26 mouse cellular contexts compared by ENCODE assay signal in the genomic region with DNA sequence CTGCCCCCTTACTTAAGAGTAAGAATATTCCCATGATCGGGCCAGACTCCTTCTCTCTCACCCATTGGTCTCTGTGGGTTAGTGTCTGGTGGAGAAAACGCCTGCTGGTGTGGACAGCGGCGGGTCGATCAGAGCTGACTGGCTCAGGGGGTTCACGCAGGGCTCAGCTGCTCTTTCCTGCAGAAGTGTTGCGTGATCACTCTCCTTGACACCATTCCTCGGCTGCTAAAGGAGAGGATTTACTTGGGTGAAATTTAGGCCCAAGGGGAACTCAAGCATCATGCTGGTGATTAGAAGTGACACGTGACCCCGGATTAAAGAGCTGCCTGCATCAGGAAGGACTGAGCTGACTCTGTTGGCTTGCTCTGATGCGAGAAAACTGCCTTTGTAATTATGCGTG.
DNase-seq lines count a peak whose midpoint lies in the region; ATAC-seq lines count a peak whose summit lies in the region.
"Had no signal": no experiment of that assay in that cellular context is flagged by ENCODE, and none has a peak within 500 bp of the region (broad histone marks: within the 10 kb centered on the region; RNA-seq: fewer than 3 reads in every experiment).

No protein-coding gene starts in this region.

- WGBS in hindbrain, embryonic 10.5 days = 37% methylated on average over 12 of the region's 12 CpGs
- 35% methylated on average over 12 of the region's 12 CpGs for WGBS in hindbrain, embryonic 16.5 days
- 32% methylated on average over 12 of the region's 12 CpGs for WGBS in embryonic facial prominence, embryonic 10.5 days
- WGBS in midbrain, embryonic 12.5 days = 18% methylated on average over 12 of the region's 12 CpGs
- WGBS in neural tube, embryonic 15.5 days = 55% methylated on average over 12 of the region's 12 CpGs

- H3K4me3 ChIP-seq in hindbrain, embryonic 10.5 days = no peak overlapping the region
- H3K4me3 ChIP-seq in hindbrain, embryonic 16.5 days (ENCODE audit: low read length) = no peak overlapping the region
- H3K4me3 ChIP-seq in embryonic facial prominence, embryonic 10.5 days = no peak overlapping the region
- H3K4me3 ChIP-seq in midbrain, embryonic 12.5 days = no peak overlapping the region
- H3K4me3 ChIP-seq in neural tube, embryonic 15.5 days (replicated peaks) = no peak overlapping the region
- H3K4me3 ChIP-seq: forebrain, embryonic 12.5 days; heart, adult 2 months; layer of hippocampus, adult 2 months; limb, embryonic 10.5 days; liver, embryonic 15.5 days; lung, embryonic 15.5 days; stomach, embryonic 15.5 days had no signal

- no peaks in the 10 kb centered on the region for H3K36me3 ChIP-seq in hindbrain, embryonic 10.5 days
- no peaks in the 10 kb centered on the region for H3K36me3 ChIP-seq in hindbrain, embryonic 16.5 days (ENCODE audit: control insufficient read depth, insufficient read depth, low read length)
- no peaks in the 10 kb centered on the region for H3K36me3 ChIP-seq in embryonic facial prominence, embryonic 10.5 days (replicated peaks)
- no peaks in the 10 kb centered on the region for H3K36me3 ChIP-seq in midbrain, embryonic 12.5 days
- no peaks in the 10 kb centered on the region for H3K36me3 ChIP-seq in neural tube, embryonic 15.5 days
- H3K36me3 ChIP-seq: forebrain, embryonic 12.5 days; limb, embryonic 10.5 days; liver, embryonic 15.5 days; lung, embryonic 15.5 days; stomach, embryonic 15.5 days had no signal

- no peak overlapping the region for H3K9ac ChIP-seq in hindbrain, embryonic 16.5 days (ENCODE audit: low read depth, low read length)
- no peak overlapping the region for H3K9ac ChIP-seq in midbrain, embryonic 12.5 days (replicated peaks)
- no peak overlapping the region for H3K9ac ChIP-seq in neural tube, embryonic 15.5 days (replicated peaks)
- H3K9ac ChIP-seq: forebrain, embryonic 12.5 days; hindbrain, embryonic 14.5 days; liver, embryonic 15.5 days; lung, embryonic 15.5 days; stomach, embryonic 15.5 days had no signal

- no peak for ATAC-seq in hindbrain, embryonic 16.5 days
- ATAC-seq in midbrain, embryonic 12.5 days (ENCODE audit: low FRiP score, low read depth) = peak; percentile 60
- no peak for ATAC-seq in neural tube, embryonic 15.5 days (ENCODE audit: low FRiP score)
- ATAC-seq: activated CD4-positive, CD25-positive, alpha-beta regulatory T cell, adult 4 months had no signal

- H3K4me2 ChIP-seq in hindbrain, embryonic 16.5 days (ENCODE audit: low read length) = no peak overlapping the region
- H3K4me2 ChIP-seq in midbrain, embryonic 12.5 days (replicated peaks) = peak overlapping the region; percentile 22; the same call in 1 of the 2 replicates
- no peak overlapping the region for H3K4me2 ChIP-seq in neural tube, embryonic 15.5 days
- H3K4me2 ChIP-seq: forebrain, embryonic 12.5 days; hindbrain, embryonic 14.5 days; liver, embryonic 15.5 days; lung, embryonic 15.5 days; stomach, embryonic 15.5 days had no signal

- H3K27me3 ChIP-seq in hindbrain, embryonic 10.5 days (ENCODE audit: insufficient read depth, poor library complexity, severe bottlenecking) = no peaks in the 10 kb centered on the region
- H3K27me3 ChIP-seq in hindbrain, embryonic 16.5 days (replicated peaks; ENCODE audit: control insufficient read depth, insufficient read depth, low read length) = no peaks in the 10 kb centered on the region
- no peaks in the 10 kb centered on the region for H3K27me3 ChIP-seq in embryonic facial prominence, embryonic 10.5 days (replicated peaks; ENCODE audit: low read depth, poor library complexity, severe bottlenecking)
- no peaks in the 10 kb centered on the region for H3K27me3 ChIP-seq in midbrain, embryonic 12.5 days
- no peaks in the 10 kb centered on the region for H3K27me3 ChIP-seq in neural tube, embryonic 15.5 days (replicated peaks)
- H3K27me3 ChIP-seq: forebrain, embryonic 12.5 days; liver, embryonic 15.5 days; lung, embryonic 15.5 days; stomach, embryonic 15.5 days had no signal

- DNase-seq in hindbrain, embryonic 10.5 days (ENCODE audit: low spot score) = peak; percentile 5
- DNase-seq in embryonic facial prominence, embryonic 10.5 days (ENCODE audit: low spot score) = peak; percentile 9
- peak; percentile 87 for DNase-seq in retina, postnatal 1 day
- DNase-seq in testis, postnatal 10 days (ENCODE audit: low spot score) = no peak
- DNase-seq: adrenal gland, adult 8-10 months; cerebellum, adult 18-20 months; cerebellum, postnatal 14 days; gastrocnemius, postnatal 25 days; heart, adult 2 months; kidney, adult 2 months; kidney, postnatal 10 days; liver; lung, postnatal 4 days; thymus, adult 18-20 months; thymus, postnatal 36 days had no signal

- no peaks in the 10 kb centered on the region for H3K9me3 ChIP-seq in hindbrain, embryonic 10.5 days
- H3K9me3 ChIP-seq in hindbrain, embryonic 16.5 days (ENCODE audit: control insufficient read depth, low read length) = no peaks in the 10 kb centered on the region; the same call in 1 of the 2 replicates
- H3K9me3 ChIP-seq in embryonic facial prominence, embryonic 10.5 days = no peaks in the 10 kb centered on the region
- H3K9me3 ChIP-seq in midbrain, embryonic 12.5 days = no peaks in the 10 kb centered on the region
- no peaks in the 10 kb centered on the region for H3K9me3 ChIP-seq in neural tube, embryonic 15.5 days (replicated peaks)
- H3K9me3 ChIP-seq: forebrain, embryonic 12.5 days; limb, embryonic 10.5 days; liver, embryonic 15.5 days; lung, embryonic 15.5 days; stomach, embryonic 15.5 days had no signal

- no peaks in the 10 kb centered on the region for H3K4me1 ChIP-seq in hindbrain, embryonic 10.5 days (replicated peaks)
- no peaks in the 10 kb centered on the region; the same call in 1 of the 2 replicates for H3K4me1 ChIP-seq in hindbrain, embryonic 16.5 days (ENCODE audit: control insufficient read depth, insufficient read depth, low read depth, low read length)
- H3K4me1 ChIP-seq in embryonic facial prominence, embryonic 10.5 days = no peaks in the 10 kb centered on the region
- peaks cover 7% of the 10 kb centered on the region; the same call in 1 of the 2 replicates for H3K4me1 ChIP-seq in midbrain, embryonic 12.5 days
- no peaks in the 10 kb centered on the region for H3K4me1 ChIP-seq in neural tube, embryonic 15.5 days
- H3K4me1 ChIP-seq: limb, embryonic 10.5 days; liver, embryonic 15.5 days; lung, embryonic 15.5 days; stomach, embryonic 15.5 days had no signal

- H3K27ac ChIP-seq in hindbrain, embryonic 10.5 days = no peak overlapping the region
- H3K27ac ChIP-seq in hindbrain, embryonic 16.5 days (ENCODE audit: low read depth, low read length) = no peak overlapping the region
- H3K27ac ChIP-seq in embryonic facial prominence, embryonic 10.5 days (replicated peaks) = no peak overlapping the region
- H3K27ac ChIP-seq in midbrain, embryonic 12.5 days (replicated peaks) = no peak overlapping the region
- no peak overlapping the region for H3K27ac ChIP-seq in neural tube, embryonic 15.5 days (replicated peaks)
- H3K27ac ChIP-seq: forebrain, embryonic 12.5 days; heart, adult 2 months; hindbrain, embryonic 14.5 days; layer of hippocampus, adult 2 months; limb, embryonic 10.5 days; liver, embryonic 15.5 days; lung, embryonic 15.5 days; stomach, embryonic 15.5 days had no signal
